In the genomic region with DNA sequence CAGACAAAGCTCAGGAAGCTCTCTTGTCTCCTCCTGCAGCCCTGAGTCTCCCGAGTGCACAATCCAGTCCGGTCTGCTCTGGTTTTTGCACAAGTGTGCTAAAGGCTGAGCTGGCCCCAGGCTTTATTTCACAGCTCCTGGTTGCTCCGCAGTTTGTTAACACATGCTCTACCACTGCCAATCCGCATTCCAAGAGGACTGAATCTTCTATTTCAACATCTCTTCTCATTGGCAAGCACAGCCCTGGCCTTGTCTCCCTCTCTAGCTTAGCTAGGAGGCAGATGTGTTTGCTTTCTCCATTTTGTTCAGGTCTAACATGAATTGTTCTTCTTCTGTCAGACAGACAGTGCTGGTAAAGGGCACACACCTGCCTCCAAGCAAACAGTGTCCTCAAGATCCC, we compare ENCODE assay signal across 13 mouse cellular contexts.
A peak's percentile ranks its signal among the peaks of the same experiment; 100 is the strongest.
DNase-seq lines count a peak whose midpoint lies in the region; ATAC-seq and TF ChIP-seq lines count a peak whose summit lies in the region.
"Had no signal": no experiment of that assay in that cellular context is flagged by ENCODE, and none has a peak within 500 bp of the region (broad histone marks: within the 10 kb centered on the region; RNA-seq: fewer than 3 reads in every experiment).

No protein-coding gene starts in this region.

- 67% methylated on average over 4 of the region's 4 CpGs for WGBS in forebrain, postnatal 0 days
- WGBS in forebrain, embryonic 15.5 days: 86% methylated on average over 4 of the region's 4 CpGs
- WGBS in midbrain, postnatal 0 days: 56% methylated on average over 4 of the region's 4 CpGs
- WGBS in midbrain, embryonic 15.5 days: 65% methylated on average over 4 of the region's 4 CpGs
- 67% methylated on average over 4 of the region's 4 CpGs for WGBS in midbrain, embryonic 16.5 days

- no peak overlapping the region for H3K4me2 ChIP-seq in forebrain, postnatal 0 days (ENCODE audit: low read depth)
- H3K4me2 ChIP-seq in forebrain, embryonic 15.5 days (replicated peaks): no peak overlapping the region
- no peak overlapping the region for H3K4me2 ChIP-seq in midbrain, postnatal 0 days (ENCODE audit: low read depth, low read length, poor library complexity, severe bottlenecking)
- H3K4me2 ChIP-seq in midbrain, embryonic 15.5 days: no peak overlapping the region
- no peak overlapping the region for H3K4me2 ChIP-seq in midbrain, embryonic 16.5 days (ENCODE audit: low read length)
- H3K4me2 ChIP-seq: liver, embryonic 11.5 days had no signal

- no peaks in the 10 kb centered on the region for H3K36me3 ChIP-seq in forebrain, postnatal 0 days (ENCODE audit: insufficient read depth)
- no peaks in the 10 kb centered on the region for H3K36me3 ChIP-seq in forebrain, embryonic 15.5 days
- no peaks in the 10 kb centered on the region for H3K36me3 ChIP-seq in midbrain, postnatal 0 days (ENCODE audit: insufficient read depth, low read length)
- no peaks in the 10 kb centered on the region for H3K36me3 ChIP-seq in midbrain, embryonic 15.5 days (replicated peaks)
- H3K36me3 ChIP-seq in midbrain, embryonic 16.5 days (ENCODE audit: control insufficient read depth, insufficient read depth, low read length): no peaks in the 10 kb centered on the region

- DNase-seq in forebrain, postnatal 0 days: no peak
- no peak for DNase-seq in midbrain, postnatal 0 days (ENCODE audit: low spot score)
- DNase-seq in adrenal gland, postnatal 36 days: peak; percentile 11 to 37
- peak; percentile 42 for DNase-seq in skeletal muscle tissue, adult 2 months (ENCODE audit: low read depth, low spot score)
- no peak for DNase-seq in thymus, postnatal 4 days
- DNase-seq: kidney, postnatal 36 days; thymus, postnatal 36 days had no signal

- no peaks in the 10 kb centered on the region for H3K27me3 ChIP-seq in forebrain, postnatal 0 days (ENCODE audit: insufficient read depth, low read length)
- no peaks in the 10 kb centered on the region for H3K27me3 ChIP-seq in forebrain, embryonic 15.5 days
- H3K27me3 ChIP-seq in midbrain, postnatal 0 days (ENCODE audit: insufficient read depth, low read length): no peaks in the 10 kb centered on the region
- H3K27me3 ChIP-seq in midbrain, embryonic 15.5 days (replicated peaks): no peaks in the 10 kb centered on the region
- no peaks in the 10 kb centered on the region for H3K27me3 ChIP-seq in midbrain, embryonic 16.5 days (ENCODE audit: control insufficient read depth, insufficient read depth, low read depth, low read length)

- H3K4me3 ChIP-seq in forebrain, postnatal 0 days (ENCODE audit: low read depth, low read length): no peak overlapping the region
- H3K4me3 ChIP-seq in forebrain, embryonic 15.5 days: no peak overlapping the region
- H3K4me3 ChIP-seq in midbrain, postnatal 0 days (ENCODE audit: low read depth, low read length): no peak overlapping the region
- no peak overlapping the region for H3K4me3 ChIP-seq in midbrain, embryonic 15.5 days
- no peak overlapping the region for H3K4me3 ChIP-seq in midbrain, embryonic 16.5 days (ENCODE audit: low read depth, low read length)
- H3K4me3 ChIP-seq: heart, adult 2 months had no signal

- H3K4me1 ChIP-seq in forebrain, postnatal 0 days (ENCODE audit: insufficient read depth): 0 out of 2 replicates have a peak, but pooled peaks cover 5% of the 10 kb centered on the region
- H3K4me1 ChIP-seq in forebrain, embryonic 15.5 days: no peaks in the 10 kb centered on the region
- no peaks in the 10 kb centered on the region for H3K4me1 ChIP-seq in midbrain, postnatal 0 days (ENCODE audit: insufficient read depth, low read length)
- no peaks in the 10 kb centered on the region; the same call in 1 of the 2 replicates for H3K4me1 ChIP-seq in midbrain, embryonic 15.5 days
- no peaks in the 10 kb centered on the region for H3K4me1 ChIP-seq in midbrain, embryonic 16.5 days (ENCODE audit: control insufficient read depth, insufficient read depth, low read length)

- no peak overlapping the region for H3K27ac ChIP-seq in forebrain, postnatal 0 days (ENCODE audit: low read depth, low read length)
- H3K27ac ChIP-seq in forebrain, embryonic 15.5 days (replicated peaks): no peak overlapping the region
- no peak overlapping the region for H3K27ac ChIP-seq in midbrain, postnatal 0 days (ENCODE audit: low read depth, low read length)
- H3K27ac ChIP-seq in midbrain, embryonic 15.5 days: no peak overlapping the region
- no peak overlapping the region for H3K27ac ChIP-seq in midbrain, embryonic 16.5 days (ENCODE audit: low read length)
- H3K27ac ChIP-seq: heart, adult 2 months had no signal

- no peak overlapping the region for H3K9ac ChIP-seq in forebrain, postnatal 0 days
- no peak overlapping the region for H3K9ac ChIP-seq in forebrain, embryonic 15.5 days (replicated peaks)
- no peak overlapping the region for H3K9ac ChIP-seq in midbrain, postnatal 0 days (replicated peaks; ENCODE audit: low read length, poor library complexity, severe bottlenecking)
- H3K9ac ChIP-seq in midbrain, embryonic 15.5 days: no peak overlapping the region
- no peak overlapping the region for H3K9ac ChIP-seq in midbrain, embryonic 16.5 days (ENCODE audit: low read depth, low read length)

- TF ChIP-seq CTCF in forebrain, postnatal 0 days (IDR thresholded peaks at IDR 0.05; ENCODE audit: low read depth): no peak
- no peak for TF ChIP-seq CTCF in midbrain, postnatal 0 days (IDR thresholded peaks at IDR 0.05)

- no peaks in the 10 kb centered on the region for H3K9me3 ChIP-seq in forebrain, postnatal 0 days (ENCODE audit: low read length)
- H3K9me3 ChIP-seq in forebrain, embryonic 15.5 days: no peaks in the 10 kb centered on the region
- no peaks in the 10 kb centered on the region for H3K9me3 ChIP-seq in midbrain, postnatal 0 days (ENCODE audit: low read length)
- no peaks in the 10 kb centered on the region for H3K9me3 ChIP-seq in midbrain, embryonic 15.5 days
- no peaks in the 10 kb centered on the region for H3K9me3 ChIP-seq in midbrain, embryonic 16.5 days (replicated peaks; ENCODE audit: control insufficient read depth, low read length, poor library complexity, severe bottlenecking)

- peak; percentile 51 for ATAC-seq in forebrain, postnatal 0 days
- ATAC-seq in forebrain, embryonic 15.5 days (replicated peaks): no peak
- 0 out of 2 replicates have a peak, but pooled peaks have one; percentile 27 for ATAC-seq in midbrain, postnatal 0 days (ENCODE audit: low FRiP score)
- ATAC-seq in midbrain, embryonic 15.5 days (replicated peaks): no peak; the same call in 1 of the 2 replicates
- ATAC-seq in midbrain, embryonic 16.5 days: no peak
- ATAC-seq: intestine, postnatal 0 days had no signal

Comparison
In these comparisons a context has a peak if more than half of its experiments do, and no peak if none do; other contexts are left out.
1. ATAC-seq: peak in forebrain, postnatal 0 days (single experiment) and midbrain, postnatal 0 days (single experiment); none in forebrain, embryonic 15.5 days (single experiment), midbrain, embryonic 15.5 days (single experiment) and midbrain, embryonic 16.5 days (single experiment).
2. DNase-seq: peak in adrenal gland, postnatal 36 days (2 of 2) and skeletal muscle tissue, adult 2 months (single experiment); none in forebrain, postnatal 0 days (single experiment), midbrain, postnatal 0 days (single experiment) and thymus, postnatal 4 days (single experiment).